18 mouse cellular contexts compared by ENCODE assay signal in genomic region chr1:191268797-191269647, GRCm38 (mm10). TPM values are rescaled to one million over a fixed set of nuclear protein-coding genes. Genes with fewer than 3 reads are reported as not detected.
A peak's percentile ranks its signal among the peaks of the same experiment; 100 is the strongest.
DNase-seq lines count a peak whose midpoint lies in the region; ATAC-seq lines count a peak whose summit lies in the region.
"Had no signal": no experiment of that assay in that cellular context is flagged by ENCODE, and none has a peak within 500 bp of the region (broad histone marks: within the 10 kb centered on the region; RNA-seq: fewer than 3 reads in every experiment).

No protein-coding gene starts in this region.

- intact Hi-C loops in gastrocnemius, postnatal 14 days (cut with DNase I; ENCODE audit: low total_unique reads), result no loop called here
- intact Hi-C loops in heart, postnatal 25 days (cut with DNase I), result no loop called here

- H3K4me2 ChIP-seq in heart, embryonic 15.5 days, result peak overlapping the region; percentile 28
- H3K4me2 ChIP-seq: hindbrain, embryonic 13.5 days; lung, embryonic 15.5 days; neural tube, embryonic 12.5 days had no signal

- H3K4me1 ChIP-seq in heart, embryonic 15.5 days (replicated peaks), result peaks cover 29% of the 10 kb centered on the region
- peaks cover 44% of the 10 kb centered on the region for H3K4me1 ChIP-seq in limb, embryonic 10.5 days
- H3K4me1 ChIP-seq: hindbrain, embryonic 13.5 days had no signal

- H3K27ac ChIP-seq in heart, embryonic 15.5 days, result peak overlapping the region; percentile 83
- peak overlapping the region; percentile 63; the same call in 1 of the 2 replicates for H3K27ac ChIP-seq in limb, embryonic 10.5 days
- H3K27ac ChIP-seq: hindbrain, embryonic 13.5 days; lung, embryonic 15.5 days; neural tube, embryonic 12.5 days; stomach, postnatal 0 days had no signal

- no peaks in the 10 kb centered on the region for H3K36me3 ChIP-seq in heart, embryonic 15.5 days
- H3K36me3 ChIP-seq in limb, embryonic 10.5 days, result no peaks in the 10 kb centered on the region
- H3K36me3 ChIP-seq: embryonic facial prominence, embryonic 10.5 days; hindbrain, embryonic 13.5 days; lung, embryonic 15.5 days; neural tube, embryonic 12.5 days had no signal

- H3K9ac ChIP-seq in heart, embryonic 15.5 days, result no peak overlapping the region
- H3K9ac ChIP-seq: hindbrain, embryonic 13.5 days; lung, embryonic 15.5 days; neural tube, embryonic 12.5 days had no signal

- DNase-seq in gastrocnemius, postnatal 14 days, result peak; percentile 48
- DNase-seq in gastrocnemius, adult 18-20 months (ENCODE audit: low spot score), result no peak
- DNase-seq in heart, postnatal 25 days (ENCODE audit: low spot score), result no peak
- DNase-seq in A20 (ENCODE audit: low read depth, low spot score), result peak; percentile 23
- no peak for DNase-seq in limb, embryonic 10.5 days (ENCODE audit: low spot score)
- DNase-seq in right cerebral cortex, adult 18-20 months, result no peak
- DNase-seq in retina, embryonic 14.5 days (ENCODE audit: low spot score), result no peak
- DNase-seq: cerebellum, adult 11-12 months; gastrocnemius, postnatal 10 days; kidney, adult 9 months; kidney, postnatal 36 days had no signal

- no peaks in the 10 kb centered on the region for H3K9me3 ChIP-seq in heart, embryonic 15.5 days (replicated peaks)
- no peaks in the 10 kb centered on the region for H3K9me3 ChIP-seq in limb, embryonic 10.5 days (replicated peaks)
- H3K9me3 ChIP-seq: embryonic facial prominence, embryonic 10.5 days; hindbrain, embryonic 13.5 days; lung, embryonic 15.5 days; neural tube, embryonic 12.5 days had no signal

- no peak overlapping the region for H3K4me3 ChIP-seq in heart, embryonic 15.5 days
- no peak overlapping the region for H3K4me3 ChIP-seq in limb, embryonic 10.5 days
- H3K4me3 ChIP-seq: embryonic facial prominence, embryonic 10.5 days; hindbrain, embryonic 13.5 days; lung, embryonic 15.5 days; neural tube, embryonic 12.5 days had no signal

- no peaks in the 10 kb centered on the region for H3K27me3 ChIP-seq in heart, embryonic 15.5 days
- no peaks in the 10 kb centered on the region for H3K27me3 ChIP-seq in limb, embryonic 10.5 days (ENCODE audit: low read depth, poor library complexity, severe bottlenecking)
- H3K27me3 ChIP-seq: hindbrain, embryonic 13.5 days; lung, embryonic 15.5 days; neural tube, embryonic 12.5 days had no signal

- ATAC-seq in heart, embryonic 15.5 days (replicated peaks; ENCODE audit: insufficient number of reproducible peaks, insufficient read depth, low FRiP score, low read depth), result no peak
- ATAC-seq: forebrain, embryonic 14.5 days had no signal

- WGBS in heart, embryonic 15.5 days, result 30% methylated on average over 5 of the region's 5 CpGs
- WGBS in limb, embryonic 10.5 days, result 75% methylated on average over 5 of the region's 5 CpGs

RNA-seq across cellular contexts. Expression of gene Nenf, which starts 49.0 kb away (rescaled TPM):
- 10 to 100 TPM; 61.0 to 67.6 TPM for total RNA-seq in gastrocnemius, postnatal 14 days (2021)
- 10 to 100 TPM; 67.8 to 76.9 TPM for total RNA-seq in gastrocnemius, adult 18-20 months (2021)
- 108 and 121 TPM in 2 replicates for polyA plus RNA-seq in heart, embryonic 15.5 days (2015; fragmentation: Nextera tagmentation; extraction: Ambion mirVana)
- total RNA-seq in heart, postnatal 25 days (2021), result 100 to 1,000 TPM in 1 of 2 experiments, 10 to 100 TPM in 1; 98.8 to 102 TPM
- 50.3 and 53.7 TPM in 2 replicates for polyA plus RNA-seq in limb, embryonic 10.5 days (2016; fragmentation: Nextera tagmentation; extraction: Ambion mirVana)

RNA-seq across cellular contexts. Expression of gene Atf3, which starts 51.2 kb away (rescaled TPM):
- 10 to 100 TPM in 1 of 2 experiments, 1 to 10 TPM in 1; 4.2 to 12.3 TPM for total RNA-seq in gastrocnemius, postnatal 14 days (2021)
- total RNA-seq in gastrocnemius, adult 18-20 months (2021), result 100 to 1,000 TPM in 1 of 2 experiments, 10 to 100 TPM in 1; 14.7 to 163 TPM
- 14.0 and 14.3 TPM in 2 replicates for polyA plus RNA-seq in heart, embryonic 15.5 days (2015; fragmentation: Nextera tagmentation; extraction: Ambion mirVana)
- 1 to 10 TPM; 4.9 to 6.0 TPM for total RNA-seq in heart, postnatal 25 days (2021)
- polyA plus RNA-seq in limb, embryonic 10.5 days (2016; fragmentation: Nextera tagmentation; extraction: Ambion mirVana), result 1.8 and 2.8 TPM in 2 replicates

RNA-seq across cellular contexts. Expression of gene Tmem206, which starts 56.7 kb away (rescaled TPM):
- total RNA-seq in gastrocnemius, postnatal 14 days (2021), result 1 to 10 TPM; 1.8 to 2.3 TPM
- total RNA-seq in gastrocnemius, adult 18-20 months (2021), result 1 to 10 TPM; 1.1 to 1.5 TPM
- polyA plus RNA-seq in heart, embryonic 15.5 days (2015; fragmentation: Nextera tagmentation; extraction: Ambion mirVana), result 14.3 and 18.3 TPM in 2 replicates
- 1 to 10 TPM; 3.5 to 4.1 TPM for total RNA-seq in heart, postnatal 25 days (2021)
- 25.6 and 27.0 TPM in 2 replicates for polyA plus RNA-seq in limb, embryonic 10.5 days (2016; fragmentation: Nextera tagmentation; extraction: Ambion mirVana)

Comparison
In these comparisons a context has a peak if more than half of its experiments do, and no peak if none do; other contexts are left out.
1. DNase-seq: peak in gastrocnemius, postnatal 14 days (single experiment) and A20 (single experiment); none in gastrocnemius, adult 18-20 months (single experiment), heart, postnatal 25 days (single experiment), limb, embryonic 10.5 days (single experiment), right cerebral cortex, adult 18-20 months (single experiment) and retina, embryonic 14.5 days (single experiment).